ENCODE assay signal across 11 mouse cellular contexts in genomic region chr2:31808410-31809357, GRCm38 (mm10). TPM values are rescaled to one million over a fixed set of nuclear protein-coding genes. Genes with fewer than 3 reads are reported as not detected.
DNase-seq lines count a peak whose midpoint lies in the region; ATAC-seq lines count a peak whose summit lies in the region.
"Had no signal": no experiment of that assay in that cellular context is flagged by ENCODE, and none has a peak within 500 bp of the region (broad histone marks: within the 10 kb centered on the region; RNA-seq: fewer than 3 reads in every experiment).

No protein-coding gene starts in this region.

- intact Hi-C loops in left cerebral cortex, postnatal 25 days (cut with DNase I): no loop called here

- H3K9ac ChIP-seq in forebrain, embryonic 14.5 days (ENCODE audit: low read length): peak overlapping the region; percentile 1; the same call in 1 of the 2 replicates
- peak overlapping the region; percentile 23; the same call in 1 of the 2 replicates for H3K9ac ChIP-seq in kidney, embryonic 14.5 days (ENCODE audit: low read depth, low read length)
- peak overlapping the region; percentile 15; the same call in 1 of the 2 replicates for H3K9ac ChIP-seq in midbrain, embryonic 15.5 days

- H3K4me2 ChIP-seq in forebrain, embryonic 14.5 days (ENCODE audit: low read length): no peak overlapping the region
- no peak overlapping the region for H3K4me2 ChIP-seq in kidney, embryonic 14.5 days (replicated peaks; ENCODE audit: low read depth, low read length)
- H3K4me2 ChIP-seq in midbrain, embryonic 15.5 days: no peak overlapping the region

- ATAC-seq in forebrain, embryonic 14.5 days: peak; percentile 30; the same call in 1 of the 2 replicates
- ATAC-seq in kidney, embryonic 14.5 days (ENCODE audit: low FRiP score, low TSS enrichment): no peak
- ATAC-seq in midbrain, embryonic 15.5 days (replicated peaks): 0 out of 2 replicates have a peak, but pooled peaks have one; percentile 9
- ATAC-seq in granulocyte monocyte progenitor cell, adult 5-6 weeks (replicated peaks; ENCODE audit: poor library complexity, severe bottlenecking): no peak

- peaks cover 10% of the 10 kb centered on the region for H3K4me1 ChIP-seq in forebrain, embryonic 14.5 days (ENCODE audit: control insufficient read depth, insufficient read depth, low read length)
- H3K4me1 ChIP-seq in kidney, embryonic 14.5 days (ENCODE audit: control insufficient read depth, insufficient read depth, low read length): peaks cover 19% of the 10 kb centered on the region
- H3K4me1 ChIP-seq in midbrain, embryonic 15.5 days: peaks cover 59% of the 10 kb centered on the region

- H3K4me3 ChIP-seq in forebrain, embryonic 14.5 days (ENCODE audit: low read depth, low read length): no peak overlapping the region
- H3K4me3 ChIP-seq in kidney, embryonic 14.5 days (ENCODE audit: low read length): no peak overlapping the region
- no peak overlapping the region for H3K4me3 ChIP-seq in midbrain, embryonic 15.5 days

- peaks cover 10% of the 10 kb centered on the region for H3K36me3 ChIP-seq in forebrain, embryonic 14.5 days (ENCODE audit: control insufficient read depth, insufficient read depth, low read length)
- H3K36me3 ChIP-seq in kidney, embryonic 14.5 days (ENCODE audit: control insufficient read depth, insufficient read depth, low read length): peaks cover 16% of the 10 kb centered on the region
- H3K36me3 ChIP-seq in midbrain, embryonic 15.5 days (replicated peaks): no peaks in the 10 kb centered on the region

- no peaks in the 10 kb centered on the region; the same call in 1 of the 2 replicates for H3K27me3 ChIP-seq in forebrain, embryonic 14.5 days (replicated peaks; ENCODE audit: control insufficient read depth, insufficient read depth, low read length)
- H3K27me3 ChIP-seq in kidney, embryonic 14.5 days (ENCODE audit: control insufficient read depth, insufficient read depth, low read length): no peaks in the 10 kb centered on the region
- H3K27me3 ChIP-seq in midbrain, embryonic 15.5 days (replicated peaks): 0 out of 2 replicates have a peak, but pooled peaks cover 3% of the 10 kb centered on the region

- no peak overlapping the region for H3K27ac ChIP-seq in forebrain, embryonic 14.5 days (ENCODE audit: low read depth, low read length)
- 0 out of 2 replicates have a peak overlapping the region, but pooled peaks have one; percentile 11 for H3K27ac ChIP-seq in kidney, embryonic 14.5 days (ENCODE audit: low read depth, low read length)
- peak overlapping the region; percentile 78 for H3K27ac ChIP-seq in midbrain, embryonic 15.5 days

- WGBS in forebrain, embryonic 14.5 days: 37% methylated on average over 28 of the region's 28 CpGs
- WGBS in kidney, embryonic 14.5 days: 35% methylated on average over 28 of the region's 28 CpGs
- 29% methylated on average over 28 of the region's 28 CpGs for WGBS in midbrain, embryonic 15.5 days

- no peaks in the 10 kb centered on the region for H3K9me3 ChIP-seq in forebrain, embryonic 14.5 days (replicated peaks; ENCODE audit: control insufficient read depth, low read length)
- H3K9me3 ChIP-seq in kidney, embryonic 14.5 days (ENCODE audit: control insufficient read depth, low read length): no peaks in the 10 kb centered on the region
- H3K9me3 ChIP-seq in midbrain, embryonic 15.5 days: no peaks in the 10 kb centered on the region
- H3K9me3 ChIP-seq: G1E had no signal

- DNase-seq in kidney, adult 9 months: peak; percentile 51
- no peak for DNase-seq in kidney, adult 11 months
- DNase-seq in forebrain, embryonic 14.5 days (ENCODE audit: low spot score): peak; percentile 50
- no peak for DNase-seq in left cerebral cortex, postnatal 25 days (ENCODE audit: low spot score in 2 of 2)
- no peak for DNase-seq in right cerebral cortex, postnatal 14 days
- DNase-seq: lung, adult 18-20 months had no signal

RNA-seq across cellular contexts. Expression of gene Qrfp, which starts 1.7 kb away (rescaled TPM):
- 0.11 and 0.19 TPM in 2 replicates for polyA plus RNA-seq in forebrain, embryonic 14.5 days (2014; fragmentation: Nextera tagmentation; extraction: Ambion mirVana)
- polyA plus RNA-seq in kidney, embryonic 14.5 days (2014; fragmentation: Nextera tagmentation; extraction: Ambion mirVana): 0.09 TPM in 1 of 2 replicates, not detected in the other
- 0.05 and 0.09 TPM in 2 replicates for polyA plus RNA-seq in midbrain, embryonic 15.5 days (2015; fragmentation: Nextera tagmentation; extraction: Ambion mirVana)
- not detected in 2 replicates for total RNA-seq in granulocyte monocyte progenitor cell, adult 5-6 weeks (2014; fragmentation: Nextera tagmentation)
- not detected in 2 replicates for total RNA-seq in granulocyte monocyte progenitor cell, adult 5-6 weeks (2017)
- total RNA-seq in left cerebral cortex, postnatal 25 days (2021): not detected
- polyA plus RNA-seq: G1E; intestine, embryonic 14.5 days had no signal

RNA-seq across cellular contexts. Expression of gene Fibcd1, which starts 37.1 kb away (rescaled TPM):
- polyA plus RNA-seq in forebrain, embryonic 14.5 days (2014; fragmentation: Nextera tagmentation; extraction: Ambion mirVana): 3.0 and 3.3 TPM in 2 replicates
- polyA plus RNA-seq in kidney, embryonic 14.5 days (2014; fragmentation: Nextera tagmentation; extraction: Ambion mirVana): 1.1 TPM in 2 replicates
- polyA plus RNA-seq in midbrain, embryonic 15.5 days (2015; fragmentation: Nextera tagmentation; extraction: Ambion mirVana): 19.6 and 20.2 TPM in 2 replicates
- not detected in 2 replicates for total RNA-seq in granulocyte monocyte progenitor cell, adult 5-6 weeks (2014; fragmentation: Nextera tagmentation)
- not detected in 2 replicates for total RNA-seq in granulocyte monocyte progenitor cell, adult 5-6 weeks (2017)
- total RNA-seq in left cerebral cortex, postnatal 25 days (2021): 10 to 100 TPM in 1 of 2 experiments, 1 to 10 TPM in 1; 9.1 to 10.4 TPM
- polyA plus RNA-seq: G1E had no signal

Comparison
In these comparisons a context has a peak if more than half of its experiments do, and no peak if none do; other contexts are left out.
1. DNase-seq: peak in kidney, adult 9 months (single experiment) and forebrain, embryonic 14.5 days (single experiment); none in kidney, adult 11 months (single experiment), left cerebral cortex, postnatal 25 days (0 of 2) and right cerebral cortex, postnatal 14 days (single experiment).
2. ATAC-seq: peak in forebrain, embryonic 14.5 days (single experiment) and midbrain, embryonic 15.5 days (single experiment); none in kidney, embryonic 14.5 days (single experiment) and granulocyte monocyte progenitor cell, adult 5-6 weeks (single experiment).
3. Peak in every context shown above with its lines, with median percentiles within 50 percentile points of each other: H3K9ac ChIP-seq.